Mouse (Mus musculus) common myeloid progenitor, adult 5-6 weeks (primary cell): Measurements from ENCODE around the gene Amy1. TPM values are rescaled to one million over a fixed set of nuclear protein-coding genes. Genes with fewer than 3 reads are reported as not detected.
"Not testable (repeated sequence)": the region's sequence is repeated elsewhere in the genome, so short reads cannot be mapped to it uniquely, and the experiment has no call there.

Experiments
- ATAC-seq: replicated peaks from 2 replicates; pipeline ENCODE4 v1.8.0; 2016; ENCODE audit warnings: low read depth, mild to moderate bottlenecking, moderate TSS enrichment, inconsistent platforms; ENCODE audit not compliant: poor library complexity, severe bottlenecking
- total RNA-seq: library from RNA; stranded (forward); fragments of 200-1000, 187-1606 nt; gene quantifications from 2 replicates; pipeline ENCODE4 v1.2.3, GENCODE M21; 2017

Gene Amy1
- 2.2 and 4.5 TPM in 2 replicates for total RNA-seq

DNA sequence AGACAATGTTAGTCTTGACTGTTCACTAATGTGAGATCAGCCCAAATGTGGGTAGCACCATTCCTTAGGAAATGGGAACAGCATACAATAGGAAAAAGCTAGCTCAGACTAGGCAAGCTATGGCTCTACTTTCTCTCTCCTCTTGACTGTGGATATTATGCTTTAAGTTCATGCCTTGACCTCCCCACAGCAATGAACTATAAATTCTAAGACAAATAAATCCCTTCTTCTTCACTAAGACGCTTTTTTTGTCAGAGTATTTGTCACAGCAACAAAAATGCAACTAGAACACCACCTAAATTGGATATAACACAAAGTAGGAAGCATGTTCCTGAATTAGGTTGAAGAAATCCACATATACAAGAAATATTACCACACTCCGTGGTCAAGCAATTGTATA lies at the start of gene Amy1:
Amy1 (minus strand) TSS at position 101 of the 400 bp plus-strand sequence.
- no peak for ATAC-seq

DNA sequence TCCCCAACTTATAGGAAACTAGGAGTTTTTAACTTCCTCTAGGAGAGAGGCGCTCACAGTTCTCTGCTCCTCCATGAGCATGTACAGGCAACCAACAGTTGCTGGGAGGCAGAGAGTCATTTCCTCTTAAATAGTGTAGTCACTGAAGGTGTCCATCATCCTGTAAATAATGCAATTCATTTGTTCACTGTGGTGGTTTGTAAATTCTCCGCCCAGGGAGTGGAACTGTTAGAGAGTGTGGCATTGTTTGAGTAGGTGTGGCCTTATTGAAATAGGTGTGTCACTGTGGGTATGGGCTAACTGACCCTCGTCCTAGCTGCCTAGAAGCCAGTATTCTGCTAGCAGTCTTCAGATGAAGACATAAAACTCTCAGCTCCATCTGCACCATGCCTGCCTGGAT lies 47.8 kb upstream of the Amy1 start:
- no peak for ATAC-seq

DNA sequence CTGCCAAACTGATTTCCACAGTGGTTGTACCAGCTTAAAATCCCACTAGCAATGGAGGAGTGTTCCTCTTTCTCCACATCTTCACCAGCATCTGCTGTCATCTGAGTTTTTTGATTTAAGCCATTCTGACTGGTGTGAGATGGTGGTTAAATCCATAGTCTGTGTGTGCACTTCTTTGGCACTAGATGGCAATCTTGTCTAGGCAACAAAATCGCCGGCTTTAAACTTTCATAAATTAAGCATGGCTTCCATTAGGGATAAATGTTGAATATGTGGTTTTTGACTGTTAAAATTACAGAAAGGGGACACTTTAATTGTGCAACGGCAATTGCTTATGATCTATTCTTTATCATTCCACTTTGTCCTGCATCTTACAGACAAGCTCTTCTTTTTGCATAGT lies 44.9 kb upstream of the Amy1 start:
- ATAC-seq: peak; percentile 73; the same call in 1 of the 2 replicates

DNA sequence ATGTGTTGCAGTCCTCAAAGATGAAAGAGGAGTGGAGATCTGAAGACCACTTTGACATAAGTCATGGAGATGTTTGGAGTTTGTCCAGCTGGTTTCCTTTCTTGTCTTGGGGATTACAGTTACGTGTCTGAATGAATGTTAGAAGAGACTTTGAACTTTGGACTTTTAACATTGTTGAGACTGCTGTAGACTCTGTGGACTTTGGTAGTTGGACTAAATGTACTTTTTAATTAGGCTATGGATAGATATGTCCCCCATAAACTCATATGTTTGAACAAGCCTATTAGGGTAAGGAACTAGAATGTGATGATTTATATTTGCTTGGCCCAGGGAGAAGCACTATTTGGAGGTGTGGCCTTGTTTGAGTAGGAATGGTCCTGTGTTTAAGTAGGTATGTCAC lies 33.0 kb upstream of the Amy1 start:
- no peak for ATAC-seq

DNA sequence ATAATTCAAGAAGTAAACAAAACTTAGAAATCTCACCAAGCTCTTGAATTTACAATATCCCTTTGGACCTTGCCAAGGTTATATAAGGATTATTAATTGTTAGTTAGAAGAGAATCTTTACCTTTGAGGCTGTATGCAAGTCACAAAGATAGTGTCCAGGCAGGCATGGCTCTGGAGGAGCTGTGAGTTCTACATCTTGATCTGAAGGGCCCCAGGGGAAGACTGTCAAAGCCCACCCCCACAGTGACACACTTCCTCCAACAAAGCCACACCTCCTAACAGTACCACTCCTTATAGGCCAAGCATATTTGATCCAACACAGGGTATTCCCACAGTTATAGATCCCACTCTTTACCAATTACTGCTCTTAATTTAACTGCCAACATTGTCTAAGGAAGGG lies 27.7 kb upstream of the Amy1 start:
- ATAC-seq: no peak

DNA sequence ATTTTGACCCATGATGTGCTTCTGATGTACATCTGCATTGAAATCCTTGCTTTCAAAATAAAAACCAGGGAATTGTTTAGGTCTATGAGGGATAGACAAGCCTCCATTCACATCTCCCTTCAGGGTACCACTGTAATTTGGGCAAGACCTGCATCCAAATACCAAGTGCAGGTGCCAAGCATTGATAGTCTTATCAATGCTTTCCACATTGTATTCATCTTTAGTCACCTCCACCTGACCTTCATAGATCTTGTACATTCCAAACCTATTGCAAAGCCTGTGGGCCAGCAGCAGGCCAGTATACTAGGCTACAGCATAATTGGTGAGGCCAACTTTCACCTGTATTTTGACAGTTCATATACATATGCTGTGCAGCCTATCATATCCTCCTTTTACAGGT lies 25.1 kb upstream of the Amy1 start:
- no peak for ATAC-seq

DNA sequence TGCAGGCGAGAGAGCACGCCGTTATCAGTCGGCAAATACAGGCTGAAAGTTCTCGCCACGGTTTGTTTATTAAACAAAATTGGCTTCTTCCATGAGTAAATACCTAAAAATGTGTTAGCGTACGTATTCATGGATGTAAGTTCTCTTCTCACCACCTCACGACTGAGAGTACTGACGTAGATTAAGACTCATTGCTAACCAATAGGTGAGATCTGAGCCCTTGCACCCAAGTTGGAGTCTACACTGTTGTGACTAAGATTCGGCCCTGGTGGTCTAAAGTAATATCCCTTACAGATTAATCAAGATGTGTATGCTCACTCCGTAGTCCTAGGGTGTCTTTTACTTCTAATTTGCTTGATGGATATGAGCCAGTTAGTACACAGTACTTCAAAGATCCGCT lies 24.1 kb upstream of the Amy1 start:
- ATAC-seq: peak; percentile 53

DNA sequence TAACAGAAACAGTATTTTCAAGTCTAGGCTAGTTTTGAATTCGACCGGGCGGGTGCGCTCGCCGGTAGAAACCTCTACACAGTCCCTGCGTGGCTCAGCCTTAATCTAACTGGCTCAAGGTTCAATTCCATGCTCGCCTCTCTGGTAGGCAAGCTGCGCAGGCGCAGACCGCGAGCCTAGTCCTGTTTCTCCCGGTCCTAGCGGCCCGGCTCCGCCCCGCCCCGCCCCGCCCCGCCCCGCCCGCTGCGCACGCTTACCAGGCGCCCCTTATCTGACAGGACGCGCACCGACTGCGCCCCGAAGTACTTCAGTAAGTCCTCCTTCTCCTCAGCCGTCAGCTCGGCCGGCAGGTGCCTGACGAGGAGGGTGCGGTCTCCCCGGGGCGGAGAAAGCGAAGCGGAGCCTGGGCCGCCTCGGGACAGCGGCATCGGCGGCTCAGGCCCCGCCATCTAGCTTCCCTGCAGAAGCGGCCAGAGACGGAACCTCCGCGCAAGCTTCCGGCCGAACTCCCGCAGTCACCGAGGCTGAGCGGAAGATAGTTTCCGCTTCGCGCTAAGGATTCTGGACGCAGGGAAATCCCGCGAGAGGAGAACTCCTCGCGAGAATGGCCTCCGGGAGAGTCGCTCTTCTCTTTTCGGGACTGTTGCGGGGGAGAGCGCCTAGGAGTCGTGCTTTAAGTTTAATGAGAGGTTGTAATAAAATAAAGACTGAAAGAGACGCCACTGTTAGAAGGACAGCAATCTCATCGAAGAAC lies 23.3 kb upstream of the Amy1 start, which contains the start of gene Rnpc3:
Rnpc3 (minus strand) TSS at position 544 of the 754 bp plus-strand sequence.
- peak; percentile 84 for ATAC-seq

DNA sequence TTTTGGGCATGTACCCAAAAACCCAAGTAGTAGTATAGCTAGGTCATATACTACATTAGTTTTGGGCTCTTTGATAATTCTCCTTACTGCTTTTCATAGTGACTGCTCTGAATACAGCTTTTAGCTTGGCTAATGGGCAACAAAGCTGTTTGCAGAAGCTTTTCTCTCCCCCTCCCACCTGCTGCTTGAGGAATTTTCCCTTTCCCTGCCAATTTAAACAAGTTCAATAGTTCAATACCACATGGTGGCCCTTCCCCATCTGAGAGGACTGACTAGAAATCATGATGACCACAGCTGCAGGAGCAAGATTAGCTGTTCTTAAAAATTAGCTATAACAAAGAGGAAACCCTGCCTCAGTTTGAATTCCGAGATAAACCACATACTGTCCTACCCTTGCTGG lies 15.7 kb downstream of the Amy1 start:
- ATAC-seq: no peak

DNA sequence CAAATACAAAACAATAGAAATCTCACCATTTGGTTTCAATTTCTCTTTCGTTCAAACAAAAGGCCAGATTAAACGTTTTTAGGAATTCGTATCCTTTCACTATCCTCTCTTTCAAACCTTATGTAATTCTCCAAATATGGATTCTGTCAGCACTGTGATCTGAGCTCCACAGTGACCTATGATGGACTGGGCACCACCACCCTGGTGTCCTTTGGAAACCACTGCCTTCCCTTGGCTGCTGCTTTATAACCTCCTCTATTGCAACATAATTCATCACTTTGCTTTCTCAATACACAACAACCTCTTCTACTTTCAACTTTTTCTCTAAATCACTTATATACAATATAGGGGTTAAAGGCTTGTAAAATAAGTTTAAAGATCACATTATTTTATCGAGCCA lies 31.9 kb downstream of the Amy1 start:
- ATAC-seq: no peak

DNA sequence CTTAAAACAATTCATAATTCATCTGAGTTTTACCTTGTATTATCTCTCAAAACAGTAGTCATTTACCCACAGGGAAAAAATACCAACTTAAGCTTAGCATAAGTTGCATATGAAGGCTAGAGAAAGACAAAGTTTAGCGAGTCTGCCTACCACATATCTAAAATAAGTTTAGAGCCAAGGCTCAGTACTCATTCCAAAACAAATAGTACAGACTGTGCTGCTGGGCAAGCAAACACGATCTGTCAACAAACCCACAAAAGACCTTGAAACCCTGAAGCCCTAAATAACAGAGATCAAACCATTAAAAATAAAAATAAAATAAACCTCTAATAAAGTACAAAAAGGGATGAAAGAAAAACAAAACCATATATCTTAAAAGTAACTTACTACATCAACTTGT lies 32.4 kb downstream of the Amy1 start:
- no peak for ATAC-seq

DNA sequence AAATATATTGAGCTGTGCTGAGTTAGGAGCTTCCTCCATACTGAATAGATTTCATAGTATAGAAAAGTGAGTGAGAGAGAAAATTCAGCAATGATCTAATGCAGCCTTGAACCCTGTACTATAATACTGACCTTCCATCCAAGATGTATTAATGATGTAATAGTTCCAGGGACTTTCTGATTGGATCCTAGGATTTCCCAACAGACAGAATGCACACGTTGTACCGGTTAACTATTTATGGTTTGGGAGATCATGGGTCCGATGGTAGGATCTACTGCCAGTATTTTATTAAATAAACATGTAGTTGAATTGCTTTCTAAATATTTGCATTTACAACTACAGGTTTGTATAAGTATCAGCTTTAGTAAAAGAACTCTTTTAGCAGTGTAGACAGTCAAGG lies 34.3 kb downstream of the Amy1 start:
- ATAC-seq: no peak

DNA sequence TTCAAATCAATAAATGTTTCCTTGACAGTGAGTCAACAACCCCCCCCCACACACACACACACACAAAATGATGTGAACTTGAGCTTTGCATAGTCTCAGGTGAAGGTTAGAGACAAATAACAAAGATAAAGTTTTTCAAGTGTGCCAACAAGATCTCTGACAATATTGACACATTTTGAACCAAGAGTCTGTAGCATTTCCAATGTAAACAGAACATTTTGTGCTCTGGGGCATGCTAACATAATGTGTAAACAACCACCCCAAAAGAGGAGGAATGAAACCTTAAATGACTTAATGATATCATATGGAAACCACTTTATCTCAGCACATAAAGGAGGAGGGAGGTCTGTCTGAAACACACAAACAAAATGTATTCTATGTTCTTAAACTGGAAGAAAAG lies 66.8 kb downstream of the Amy1 start:
- no peak for ATAC-seq

DNA sequence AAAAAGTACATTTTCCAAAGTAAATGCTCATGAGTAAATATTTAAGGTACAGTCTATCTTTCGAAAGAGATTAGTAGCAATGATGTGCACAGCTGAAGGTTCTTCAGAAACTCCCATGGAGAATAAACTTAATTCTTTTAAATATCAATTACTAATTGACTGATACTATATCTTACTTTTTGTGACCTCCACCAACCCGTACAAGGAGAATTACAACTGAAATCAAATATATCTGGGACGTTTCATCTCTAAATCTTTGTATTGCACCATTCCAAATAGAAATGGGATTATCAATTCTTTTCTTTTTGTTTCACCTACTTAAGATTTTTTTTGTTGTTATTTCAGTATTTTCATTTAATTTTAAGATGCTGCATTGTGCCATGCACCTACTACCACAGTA lies 74.2 kb downstream of the Amy1 start, which contains the start of gene Amy2a1:
Amy2a1 (minus strand) TSS at position 101 of the 400 bp plus-strand sequence.
- ATAC-seq: not testable (repeated sequence)

Other genes with a start within 250 kb of the Amy1 start
- not detected in 2 replicates for gene Amy2a1, start 74.3 kb downstream of the Amy1 start, total RNA-seq
- gene Rnpc3, start 23.4 kb upstream of the Amy1 start, total RNA-seq: 59.1 and 69.9 TPM in 2 replicates